Mouse (Mus musculus) CH12.LX (cell line): Measurements from ENCODE around the gene Arel1. TPM values are rescaled to one million over a fixed set of nuclear protein-coding genes. Genes with fewer than 3 reads are reported as not detected.
A peak's percentile ranks its signal among the peaks of the same experiment; 100 is the strongest.

Experiments used
- DNase-seq: peaks from one replicate; pipeline ENCODE4 v3.0.0-alpha.2; 2013; ENCODE audit errors: extremely low read depth
- H3K27ac ChIP-seq: 2 replicates; pipeline ENCODE4 v1.5.1; 2012; ENCODE audit warnings: low read depth, mild to moderate bottlenecking, control low read depth, moderate library complexity; ENCODE audit not compliant: insufficient read depth
- H3K27me3 ChIP-seq: replicated peaks from 2 replicates; pipeline ENCODE3; 2012; ENCODE audit warnings: inconsistent platforms
- H3K36me3 ChIP-seq, 2 experiments: replicated peaks in 1 of 2; 2 replicates each; pipeline versions ENCODE3 to v1.6.1; 2012; ENCODE audit warnings: inconsistent platforms in 1 of 2, low read length in 1 of 2, mild to moderate bottlenecking in 1 of 2, mixed read lengths in 1 of 2, moderate library complexity in 1 of 2; ENCODE audit not compliant: control insufficient read depth in 1 of 2, insufficient read depth in 1 of 2
- H3K4me1 ChIP-seq, 2 experiments: 2 replicates each; pipeline ENCODE4 v1.6.1; 2012; ENCODE audit warnings: inconsistent platforms in 1 of 2, moderate library complexity in 1 of 2; ENCODE audit not compliant: insufficient read depth in 2 of 2, control insufficient read depth in 1 of 2
- H3K4me2 ChIP-seq: 2 replicates; pipeline ENCODE4 v1.6.1; 2012; ENCODE audit warnings: low read depth, mild to moderate bottlenecking, control low read depth; ENCODE audit not compliant: poor library complexity, insufficient read depth, severe bottlenecking
- H3K4me3 ChIP-seq, 3 experiments: fragments of 150-350 bp in 1 of 3; sonication (generic) in 1 of 3; replicated peaks in 1 of 3; 2 replicates each; pipeline versions ENCODE3 to v1.5.1; 2011 to 2012; ENCODE audit warnings: low read depth in 2 of 3, low read length in 2 of 3, mild to moderate bottlenecking in 2 of 3, moderate library complexity in 2 of 3, control low read depth in 1 of 3, improper control_type of control experiment in 1 of 3, inconsistent platforms in 1 of 3, mixed read lengths in 1 of 3; ENCODE audit not compliant: poor library complexity in 1 of 3
- H3K79me2 ChIP-seq: replicated peaks from 2 replicates; pipeline ENCODE4 v1.6.1; 2012; ENCODE audit warnings: mild to moderate bottlenecking, moderate library complexity; ENCODE audit not compliant: control insufficient read depth, poor library complexity, insufficient read depth, severe bottlenecking; ENCODE audit errors: extremely low read depth
- H3K9ac ChIP-seq: 2 replicates; pipeline ENCODE4 v1.6.1; 2012; ENCODE audit warnings: low read depth, mild to moderate bottlenecking, control low read depth, moderate library complexity; ENCODE audit not compliant: insufficient read depth
- H3K9me3 ChIP-seq: replicated peaks from 2 replicates; pipeline ENCODE3; 2012; ENCODE audit warnings: low read length, inconsistent platforms, mixed read lengths
- BHLHE40 ChIP-seq: IDR thresholded peaks from 2 replicates; pipeline ENCODE4 v1.6.1; 2011; ENCODE audit warnings: mild to moderate bottlenecking, low read depth, low read length, improper control_type of control experiment
- CTCF ChIP-seq, 2 experiments: IDR thresholded peaks in 1 of 2; conservative IDR thresholded peaks in 1 of 2; 2 replicates each; pipeline ENCODE4 v1.5.1; 2011 to 2012; ENCODE audit warnings: low read depth in 2 of 2, low read length in 2 of 2, improper control_type of control experiment in 1 of 2, inconsistent platforms in 1 of 2, mild to moderate bottlenecking in 1 of 2, moderate library complexity in 1 of 2
- ELF1 ChIP-seq: IDR thresholded peaks from 2 replicates; pipeline ENCODE4 v1.6.1; 2014; ENCODE audit warnings: low read depth, mild to moderate bottlenecking, inconsistent platforms, low read length, improper control_type of control experiment
- EP300 ChIP-seq: IDR thresholded peaks from 2 replicates; pipeline ENCODE4 v1.6.1; 2011; ENCODE audit warnings: low read length, improper control_type of control experiment
- HCFC1 ChIP-seq: IDR thresholded peaks from 2 replicates; pipeline ENCODE4 v1.6.1; 2012; ENCODE audit warnings: low read depth, mild to moderate bottlenecking, inconsistent platforms, low read length, improper control_type of control experiment
- IRF4 ChIP-seq: IDR thresholded peaks from 2 replicates; pipeline ENCODE4 v1.6.1; 2014; ENCODE audit warnings: low read depth, mild to moderate bottlenecking, inconsistent platforms, low read length, improper control_type of control experiment
- JUN ChIP-seq: IDR thresholded peaks from 2 replicates; pipeline ENCODE4 v1.6.1; 2011; ENCODE audit warnings: low read depth, mild to moderate bottlenecking, low read length, improper control_type of control experiment, moderate library complexity; ENCODE audit not compliant: insufficient read depth
- MAFK ChIP-seq: IDR thresholded peaks from 2 replicates; pipeline ENCODE4 v1.6.1; 2011; ENCODE audit warnings: low read length, improper control_type of control experiment; ENCODE audit not compliant: insufficient replicate concordance
- MAZ ChIP-seq: IDR thresholded peaks from 2 replicates; pipeline ENCODE4 v1.6.1; 2012; ENCODE audit warnings: low read depth, mild to moderate bottlenecking, inconsistent platforms, low read length, improper control_type of control experiment, moderate library complexity
- MEF2A ChIP-seq: IDR thresholded peaks from 2 replicates; pipeline ENCODE4 v1.6.1; 2014; ENCODE audit warnings: low read depth, mild to moderate bottlenecking, inconsistent platforms, low read length, improper control_type of control experiment, borderline replicate concordance
- MYC ChIP-seq: IDR thresholded peaks from 2 replicates; pipeline ENCODE4 v1.6.1; 2011; ENCODE audit warnings: low read depth, mild to moderate bottlenecking, improper control_type of control experiment, low read length
- NELFE ChIP-seq: IDR thresholded peaks from 2 replicates; pipeline ENCODE4 v1.6.1; 2011; ENCODE audit warnings: low read depth, low read length, improper control_type of control experiment
- NRF1 ChIP-seq: IDR thresholded peaks from 2 replicates; pipeline ENCODE4 v1.6.1; 2014; ENCODE audit warnings: low read depth, mild to moderate bottlenecking, inconsistent platforms, low read length, improper control_type of control experiment, moderate library complexity
- RAD21 ChIP-seq: IDR thresholded peaks from 2 replicates; pipeline ENCODE4 v1.6.1; 2011; ENCODE audit warnings: low read depth, mild to moderate bottlenecking, low read length, improper control_type of control experiment, moderate library complexity
- SIN3A ChIP-seq: IDR thresholded peaks from 2 replicates; pipeline ENCODE4 v1.6.1; 2012; ENCODE audit warnings: low read length, improper control_type of control experiment, inconsistent platforms
- SMC3 ChIP-seq: IDR thresholded peaks from 2 replicates; pipeline ENCODE4 v1.6.1; 2011; ENCODE audit warnings: low read depth, low read length, improper control_type of control experiment
- TCF12 ChIP-seq: IDR thresholded peaks from 2 replicates; pipeline ENCODE4 v1.6.1; 2014; ENCODE audit warnings: low read depth, mild to moderate bottlenecking, inconsistent platforms, low read length, improper control_type of control experiment
- ZC3H11A ChIP-seq: IDR thresholded peaks from 2 replicates; pipeline ENCODE4 v1.6.1; 2012; ENCODE audit warnings: low read depth, mild to moderate bottlenecking, inconsistent platforms, low read length, improper control_type of control experiment
- ZKSCAN1 ChIP-seq: IDR thresholded peaks from 2 replicates; pipeline ENCODE4 v1.6.1; 2012; ENCODE audit warnings: low read depth, inconsistent platforms, low read length, improper control_type of control experiment, borderline replicate concordance
- ZNF384 ChIP-seq: IDR thresholded peaks from 2 replicates; pipeline ENCODE4 v1.6.1; 2012; ENCODE audit warnings: low read depth, low read length, improper control_type of control experiment, inconsistent platforms
- dilution Hi-C: fragments of 300-500 bp; cut with MboI; formaldehyde crosslinking; loops from 2 replicates; pipeline ENCODE4 v1.14.3; 2020; ENCODE audit warnings: low sequenced_read_pairs; ENCODE audit not compliant: extremely low pct_unique_long_range_greater_than_20kb, extremely low pct_ligation_motif_present
- in situ Hi-C: fragments of 300-500 bp; cut with MboI; formaldehyde crosslinking; loops from 3 replicates; pipeline ENCODE4 v1.14.3; 2019; ENCODE audit warnings: low sequenced_read_pairs, low pct_ligation_motif_present, low pct_unique_long_range_greater_than_20kb, mixed read lengths
- polyA plus RNA-seq: library from polyadenylated mRNA; unstranded; fragments of >175 nt; gene quantifications from 2 replicates; pipeline ENCODE4 v1.2.1, GENCODE M21; 2012; ENCODE audit warnings: low read depth; ENCODE audit not compliant: insufficient read length
- total RNA-seq, 2 experiments: library from RNA; depleted of rRNA; stranded (reverse); fragments of 300-350 nt in 1 of 2; fragments of >200 nt in 1 of 2; gene quantifications; 2 replicates each; pipeline ENCODE4 v1.2.3; 2012 to 2014

Arel1 gene
- total and polyA plus RNA-seq, 3 experiments, result 16.9 to 22.5 (median 21.6) TPM

DNA sequence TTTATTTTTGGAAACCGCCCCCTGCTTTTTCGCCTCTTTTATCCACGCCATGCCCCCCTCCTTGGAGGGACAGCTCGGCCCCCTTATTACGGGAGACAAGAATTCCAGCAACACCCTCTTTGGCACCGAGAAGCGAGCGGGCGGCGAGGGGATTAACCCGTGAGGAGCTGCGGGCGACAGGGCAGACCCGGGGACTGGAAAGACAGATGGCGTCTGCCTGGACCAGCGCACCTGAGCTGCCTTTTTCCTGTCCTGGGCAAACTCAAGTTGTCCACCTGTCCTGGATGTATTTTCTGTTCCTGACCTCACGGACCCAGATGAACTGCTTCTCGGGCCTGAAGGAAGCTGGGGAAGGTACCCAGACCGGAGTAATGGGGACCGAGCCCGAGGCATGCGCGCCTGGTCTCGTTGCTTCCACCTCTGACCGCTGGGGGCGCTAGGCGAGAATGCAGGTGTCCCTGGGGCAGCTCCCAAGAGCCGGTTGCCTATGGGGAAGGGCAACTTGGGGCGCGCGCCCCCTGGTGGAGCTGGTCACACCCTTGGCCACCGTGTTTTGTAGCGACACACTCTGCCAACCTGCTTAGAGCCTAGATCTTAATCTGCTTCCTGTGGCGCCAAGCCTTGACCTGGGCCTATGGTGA lies 94.1 kb downstream of the Arel1 start, which contains the start of gene Ltbp2:
TSS of gene Ltbp2 (minus strand) at position 52 of the 641 bp plus-strand sequence.
- TF ChIP-seq IRF4 (peak; percentile 44; the same call in 1 of the 2 replicates), NRF1 (peak; percentile 81), SIN3A (no peak), MYC (0 out of 2 replicates have a peak, but pooled peaks have one; percentile 48), ZC3H11A (no peak), MEF2A (peak; percentile 35; the same call in 1 of the 2 replicates), ZKSCAN1 (no peak), ZNF384 (no peak), TCF12 (0 out of 2 replicates have a peak, but pooled peaks have one; percentile 35), RAD21 (peak; percentile 61), SMC3 (peak; percentile 87), CTCF (conservative IDR thresholded peaks at IDR 0.05 in 1 of 2, IDR thresholded peaks at IDR 0.05 in 1 of 2; ENCODE audit: low read depth in 2 of 2, low read length in 2 of 2) (peak; percentile 14 to 98; a peak in 3 of 4 replicates), NELFE (no peak)
- Histone ChIP-seq H3K36me3 (no peaks in the 10 kb centered on the region), H3K4me2 (peak within 1 kb of the TSS; percentile 62; the same call in 1 of the 2 replicates), H3K9me3 (peaks cover 7% of the 10 kb centered on the region), H3K27ac (no peak within 1 kb of the TSS), H3K9ac (no peak within 1 kb of the TSS), H3K79me2 (no peaks in the 10 kb centered on the region), H3K4me3 (peak within 1 kb of the TSS in 2 of 3 experiments; percentile 23 to 36), H3K27me3 (peaks cover 49% of the 10 kb centered on the region), H3K4me1 (no peaks in the 10 kb centered on the region)
- dilution Hi-C loops, result no loop called here
- in situ Hi-C loops, result no loop called here
- peak; percentile 84 for DNase-seq

DNA sequence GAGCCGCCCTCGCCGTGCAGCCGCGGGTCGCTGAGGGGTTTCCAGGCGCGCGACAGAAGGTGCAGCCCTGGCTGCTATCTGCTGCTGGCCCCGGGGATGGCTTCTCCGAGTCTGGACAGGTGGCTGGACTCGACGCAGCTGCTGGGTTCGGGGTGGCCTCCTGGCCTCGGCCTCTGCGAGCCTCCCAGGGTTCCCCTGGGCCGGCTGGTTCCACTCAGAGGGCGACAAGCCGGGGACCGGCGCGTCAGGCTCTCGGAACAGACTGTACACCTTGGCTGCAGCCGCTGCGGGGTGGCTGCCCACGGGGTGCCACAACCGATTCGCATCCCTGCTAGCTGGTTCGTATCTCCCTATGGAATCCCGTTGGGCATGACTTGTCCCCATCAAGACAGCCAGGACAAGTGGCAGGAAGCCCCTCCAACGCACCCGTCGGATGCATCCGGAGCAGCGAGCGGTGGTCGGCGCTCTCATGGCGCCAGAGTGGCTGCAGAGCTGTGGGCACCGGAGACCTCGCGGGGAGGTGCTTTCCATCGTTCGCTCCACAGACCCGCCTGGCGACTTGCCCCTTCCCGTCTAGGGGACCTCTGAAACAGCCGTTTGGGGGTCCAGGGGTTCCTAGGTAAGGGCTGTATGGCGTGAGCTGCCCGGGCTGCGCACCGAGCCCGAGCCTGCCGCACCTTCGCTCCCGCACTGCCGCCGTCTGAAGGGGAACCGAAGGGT lies 94.8 kb downstream of the Arel1 start:
- H3K4me3 ChIP-seq, result peak overlapping the region in 2 of 3 experiments; percentile 23 to 36

More for the DNA sequence above, 94.8 kb downstream of the Arel1 start:
- peaks cover 43% of the 10 kb centered on the region for H3K27me3 ChIP-seq
- TF ChIP-seq SIN3A, result no peak
- no peak for TF ChIP-seq HCFC1
- TF ChIP-seq ZC3H11A, result no peak
- no peak for TF ChIP-seq MAFK
- TF ChIP-seq MAZ, result no peak
- TF ChIP-seq ELF1, result no peak
- no peak for TF ChIP-seq JUN
- no peak for TF ChIP-seq BHLHE40
- TF ChIP-seq RAD21, result no peak
- TF ChIP-seq EP300, result no peak
- TF ChIP-seq, all 38 proteins: peak for 0
- no peaks in the 10 kb centered on the region for H3K4me1 ChIP-seq
- H3K9ac ChIP-seq, result no peak overlapping the region
- H3K36me3 ChIP-seq, result no peaks in the 10 kb centered on the region
- no peaks in the 10 kb centered on the region for H3K79me2 ChIP-seq
- no peak for DNase-seq
- no peak overlapping the region for H3K27ac ChIP-seq
- peaks cover 7% of the 10 kb centered on the region for H3K9me3 ChIP-seq
- peak overlapping the region; percentile 62; the same call in 1 of the 2 replicates for H3K4me2 ChIP-seq
- dilution Hi-C loops, result no loop called here
- in situ Hi-C loops, result no loop called here
